Mouse (Mus musculus): ENCODE measurements around the gene Dlgap1. TPM values are rescaled to one million over a fixed set of nuclear protein-coding genes. Genes with fewer than 3 reads are reported as not detected.
"Not testable (repeated sequence)": the region's sequence is repeated elsewhere in the genome, so short reads cannot be mapped to it uniquely, and the experiment has no call there.

Gene Dlgap1
- polyA plus RNA-seq, 1 experiment from 2014 or later = 0.50 TPM

DNA sequence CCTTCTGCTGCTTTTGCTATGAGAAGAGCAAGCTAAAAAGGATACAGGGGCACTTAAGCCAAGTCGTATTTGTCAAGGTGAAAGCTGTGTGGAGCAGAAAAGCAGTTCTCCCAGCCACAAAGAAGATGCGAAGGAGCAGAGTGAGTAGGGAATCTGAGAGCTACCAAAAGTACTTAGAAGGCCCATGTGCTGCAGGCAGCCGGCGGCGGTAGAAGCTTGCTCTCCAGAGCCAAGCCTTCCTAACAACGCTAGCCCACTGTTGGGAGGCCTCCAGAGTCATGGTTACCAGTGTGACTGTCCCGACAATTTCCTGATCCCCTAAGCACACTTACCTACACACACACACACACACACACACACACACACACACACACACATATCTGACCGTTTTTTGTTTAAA is 614.2 kb downstream of the Dlgap1 start:
- Histone ChIP-seq H3K36me3 (no peaks in the 10 kb centered on the region), H3K9ac (no peak overlapping the region), H3K27me3 (no peaks in the 10 kb centered on the region), H3K4me1 (no peaks in the 10 kb centered on the region), H3K4me2 (no peak overlapping the region), H3K9me3 (no peaks in the 10 kb centered on the region), H3K27ac (no peak overlapping the region), H3K4me3 (no peak overlapping the region)
- ATAC-seq (ENCODE audit: borderline replicate concordance, extremely low read depth, low FRiP score, low TSS enrichment) = no peak
- 47% methylated on average over 8 of the region's 8 CpGs for WGBS

DNA sequence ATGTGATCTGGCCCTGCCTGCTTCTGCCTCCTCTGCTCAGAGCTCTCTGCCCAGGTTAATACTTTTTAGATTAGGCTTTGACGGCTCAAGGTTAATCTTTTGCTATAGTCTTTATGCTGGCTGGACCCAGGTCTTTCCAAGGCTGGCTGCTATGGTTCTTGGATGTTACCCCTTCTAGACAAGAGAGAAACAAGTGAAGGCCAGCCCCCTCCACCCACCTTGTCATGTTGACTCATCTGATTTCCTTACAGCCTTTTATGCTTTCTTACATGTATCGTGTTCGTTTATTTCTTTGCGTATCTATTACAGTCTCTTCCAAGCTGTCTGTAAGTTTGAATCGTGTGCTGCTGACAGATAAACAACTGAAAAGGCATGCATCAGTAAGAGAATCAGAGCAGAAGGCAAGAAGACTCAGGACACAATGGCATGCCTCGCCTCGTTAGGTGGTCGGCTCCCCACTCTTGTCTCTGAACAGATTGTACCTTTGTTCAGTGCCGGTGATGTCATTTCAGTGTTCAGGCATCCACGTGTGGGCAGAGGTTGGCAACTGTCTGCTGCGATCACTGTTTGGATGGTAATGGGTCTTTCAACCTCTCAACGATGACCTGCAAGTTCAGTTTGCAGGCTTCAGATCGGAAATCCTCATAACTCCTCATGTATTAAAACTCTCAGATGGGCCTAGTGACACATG is 618.0 kb downstream of the Dlgap1 start:
- no peaks in the 10 kb centered on the region for H3K4me1 ChIP-seq
- H3K36me3 ChIP-seq = no peaks in the 10 kb centered on the region
- no peak overlapping the region for H3K4me3 ChIP-seq
- 70% methylated on average over 13 of the region's 13 CpGs for WGBS
- H3K27me3 ChIP-seq = no peaks in the 10 kb centered on the region
- ATAC-seq (ENCODE audit: borderline replicate concordance, extremely low read depth, low FRiP score, low TSS enrichment) = no peak
- no peak overlapping the region for H3K4me2 ChIP-seq
- H3K27ac ChIP-seq = no peak overlapping the region
- H3K9me3 ChIP-seq = no peaks in the 10 kb centered on the region
- no peak overlapping the region for H3K9ac ChIP-seq

DNA sequence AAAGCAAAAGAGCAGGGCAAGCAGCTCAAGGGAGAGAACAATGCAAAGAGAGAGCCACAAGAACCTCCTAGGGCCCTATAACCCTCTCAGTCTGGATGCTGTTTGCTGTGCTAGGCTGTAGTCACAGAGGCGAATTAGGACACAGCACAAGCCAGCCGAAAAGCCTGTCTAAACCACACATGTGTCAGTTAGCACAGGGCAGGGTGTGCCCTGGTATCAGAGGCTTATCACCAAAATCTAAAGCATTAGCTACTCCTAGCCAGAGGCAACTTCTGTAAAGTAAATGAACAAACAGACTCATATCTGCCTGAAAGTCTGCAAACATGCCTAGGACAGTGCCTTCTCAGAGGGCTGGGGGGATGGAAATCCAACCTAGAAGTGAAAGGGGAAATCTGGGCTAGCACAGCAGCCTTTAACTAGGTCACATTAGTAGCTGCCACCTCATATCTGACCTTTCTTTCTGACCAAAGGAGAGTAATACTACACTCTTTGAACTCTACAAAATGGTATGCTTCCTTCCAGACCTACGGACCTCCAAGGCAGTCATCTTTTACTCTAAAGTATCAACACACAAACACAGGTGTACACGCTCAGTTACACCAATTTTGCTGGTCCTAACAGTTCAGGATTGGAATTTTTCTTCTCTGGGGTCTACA is 619.2 kb downstream of the Dlgap1 start:
- not testable (repeated sequence) for ATAC-seq (ENCODE audit: borderline replicate concordance, extremely low read depth, low FRiP score, low TSS enrichment); H3K9me3 ChIP-seq; H3K36me3 ChIP-seq; H3K27ac ChIP-seq; H3K4me2 ChIP-seq; H3K4me3 ChIP-seq; H3K9ac ChIP-seq; H3K27me3 ChIP-seq; H3K4me1 ChIP-seq
- 60% methylated on average over 2 of the region's 4 CpGs for WGBS

DNA sequence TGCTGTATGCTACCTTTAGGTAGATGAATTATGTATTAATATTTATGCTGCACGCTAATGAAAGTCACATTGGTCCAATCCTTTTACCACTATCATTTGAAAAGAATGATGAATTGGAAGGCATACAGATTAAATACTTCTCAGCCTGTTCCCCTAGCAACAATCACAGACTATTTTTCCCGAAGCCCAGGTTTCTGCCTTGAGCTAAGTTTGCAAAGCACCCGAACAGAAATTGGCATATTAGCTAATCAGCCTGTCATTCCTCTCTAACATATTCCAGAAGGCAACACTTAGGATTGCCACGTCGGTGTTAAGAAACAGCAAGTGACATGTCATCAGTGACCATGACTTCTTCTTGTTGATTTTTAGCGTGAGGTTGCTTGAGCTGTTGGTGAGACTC is 619.8 kb downstream of the Dlgap1 start:
- Histone ChIP-seq H3K9ac (no peak overlapping the region), H3K4me3 (no peak overlapping the region), H3K27me3 (no peaks in the 10 kb centered on the region), H3K9me3 (no peaks in the 10 kb centered on the region), H3K4me2 (no peak overlapping the region), H3K4me1 (no peaks in the 10 kb centered on the region), H3K27ac (no peak overlapping the region), H3K36me3 (no peaks in the 10 kb centered on the region)
- 66% methylated on average over 6 of the region's 6 CpGs for WGBS
- no peak for ATAC-seq (ENCODE audit: borderline replicate concordance, extremely low read depth, low FRiP score, low TSS enrichment)

DNA sequence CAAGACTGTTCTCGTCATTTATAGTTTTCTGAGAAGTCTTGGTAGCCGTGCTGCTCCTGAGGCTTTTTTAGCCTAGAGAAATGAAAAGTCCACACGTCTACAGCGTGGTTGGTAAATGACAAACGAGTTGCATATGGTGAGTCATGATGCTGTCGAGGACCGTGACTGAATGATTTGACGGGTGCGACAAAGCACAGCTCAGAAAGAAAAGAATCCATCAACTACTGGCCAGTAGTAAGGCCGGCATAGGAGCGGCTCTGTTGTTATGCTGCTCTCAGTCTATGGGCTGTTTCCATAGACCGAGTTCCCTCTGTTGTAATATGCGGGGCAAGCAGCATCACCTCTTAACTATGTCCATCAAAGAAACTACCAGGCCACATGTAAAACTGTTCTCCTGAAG is 620.3 kb downstream of the Dlgap1 start:
- no peak for ATAC-seq (ENCODE audit: borderline replicate concordance, extremely low read depth, low FRiP score, low TSS enrichment)

DNA sequence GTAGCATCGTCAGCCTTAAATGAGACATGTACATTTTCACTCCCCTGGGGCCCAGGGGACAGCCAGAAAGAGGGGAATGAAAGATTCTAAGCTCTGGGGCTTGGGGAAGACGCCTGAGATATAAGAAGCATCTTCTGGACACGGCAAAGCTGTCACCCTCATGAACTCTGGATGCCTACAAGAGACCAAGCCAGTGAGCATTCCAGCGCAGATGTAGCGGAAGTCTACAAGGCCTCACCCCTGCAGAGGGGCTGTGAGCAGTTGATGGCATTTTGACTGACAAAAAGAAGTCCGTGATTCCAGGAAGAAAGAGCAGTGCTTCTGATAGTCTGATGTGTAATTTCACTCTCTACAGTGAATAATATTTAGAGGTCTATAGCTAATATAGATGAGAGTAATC is 621.6 kb downstream of the Dlgap1 start:
- no peaks in the 10 kb centered on the region for H3K4me1 ChIP-seq
- WGBS = 63% methylated on average over 6 of the region's 6 CpGs
- no peak overlapping the region for H3K9ac ChIP-seq
- no peaks in the 10 kb centered on the region for H3K36me3 ChIP-seq
- H3K4me2 ChIP-seq = no peak overlapping the region
- no peaks in the 10 kb centered on the region for H3K9me3 ChIP-seq
- no peaks in the 10 kb centered on the region for H3K27me3 ChIP-seq
- H3K27ac ChIP-seq = no peak overlapping the region
- no peak for ATAC-seq (ENCODE audit: borderline replicate concordance, extremely low read depth, low FRiP score, low TSS enrichment)
- no peak overlapping the region for H3K4me3 ChIP-seq

More for the DNA sequence above, 620.3 kb downstream of the Dlgap1 start:
- no peaks in the 10 kb centered on the region for H3K9me3 ChIP-seq
- no peak overlapping the region for H3K4me3 ChIP-seq
- no peak overlapping the region for H3K4me2 ChIP-seq
- WGBS = 77% methylated on average over 13 of the region's 13 CpGs
- H3K9ac ChIP-seq = no peak overlapping the region
- no peaks in the 10 kb centered on the region for H3K4me1 ChIP-seq
- H3K27me3 ChIP-seq = no peaks in the 10 kb centered on the region
- H3K27ac ChIP-seq = no peak overlapping the region
- no peaks in the 10 kb centered on the region for H3K36me3 ChIP-seq

DNA sequence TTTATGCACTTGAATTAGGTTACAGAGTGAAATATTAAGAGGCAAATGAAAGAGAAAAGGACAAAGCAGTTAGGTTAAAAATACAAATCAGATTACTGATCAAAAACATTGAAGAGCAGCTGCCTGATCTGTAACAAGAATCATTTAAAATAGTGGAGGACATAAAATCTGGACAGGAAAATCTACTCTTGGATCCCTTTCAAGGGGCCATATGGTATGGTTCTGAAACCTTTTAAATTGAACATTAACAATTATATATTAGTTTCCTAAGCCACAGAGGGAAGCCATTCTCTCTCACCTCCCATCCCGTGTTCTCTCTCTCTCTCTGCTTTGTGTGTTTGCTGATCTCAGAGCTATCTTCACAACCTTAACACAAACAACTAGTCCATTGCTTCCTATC is 625.4 kb downstream of the Dlgap1 start:
- Histone ChIP-seq H3K4me3 (no peak overlapping the region), H3K4me2 (no peak overlapping the region), H3K9me3 (no peaks in the 10 kb centered on the region), H3K9ac (no peak overlapping the region), H3K27me3 (no peaks in the 10 kb centered on the region), H3K27ac (no peak overlapping the region), H3K36me3 (no peaks in the 10 kb centered on the region), H3K4me1 (no peaks in the 10 kb centered on the region)
- ATAC-seq (ENCODE audit: borderline replicate concordance, extremely low read depth, low FRiP score, low TSS enrichment) = no peak
- WGBS = 36% methylated on average over 1 of the region's 1 CpGs

DNA sequence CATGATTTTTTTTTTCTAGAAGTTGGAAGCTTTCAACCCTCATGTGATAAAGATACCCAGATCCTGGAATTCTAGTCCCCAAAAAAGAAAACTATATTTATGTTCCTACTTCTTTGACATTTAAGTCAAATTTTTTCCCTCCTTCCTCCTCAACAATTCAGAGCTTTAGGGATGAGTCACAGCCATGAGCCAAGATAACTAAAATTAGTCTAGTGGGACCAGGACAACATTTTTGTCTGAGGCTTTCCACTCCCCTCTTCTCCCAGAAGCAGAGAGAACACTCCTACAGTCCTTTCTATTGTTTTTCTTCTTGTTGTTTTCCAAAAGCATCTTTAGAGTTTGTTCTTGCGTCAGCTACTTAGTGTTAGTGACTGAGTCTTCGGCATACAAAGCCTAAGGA is 627.5 kb downstream of the Dlgap1 start:
- H3K9ac ChIP-seq = no peak overlapping the region
- no peak for ATAC-seq (ENCODE audit: borderline replicate concordance, extremely low read depth, low FRiP score, low TSS enrichment)
- no peaks in the 10 kb centered on the region for H3K36me3 ChIP-seq
- no peaks in the 10 kb centered on the region for H3K27me3 ChIP-seq
- WGBS = 90% methylated on average over 2 of the region's 2 CpGs
- H3K27ac ChIP-seq = no peak overlapping the region
- no peaks in the 10 kb centered on the region for H3K4me1 ChIP-seq
- no peak overlapping the region for H3K4me3 ChIP-seq
- no peaks in the 10 kb centered on the region for H3K9me3 ChIP-seq
- no peak overlapping the region for H3K4me2 ChIP-seq

DNA sequence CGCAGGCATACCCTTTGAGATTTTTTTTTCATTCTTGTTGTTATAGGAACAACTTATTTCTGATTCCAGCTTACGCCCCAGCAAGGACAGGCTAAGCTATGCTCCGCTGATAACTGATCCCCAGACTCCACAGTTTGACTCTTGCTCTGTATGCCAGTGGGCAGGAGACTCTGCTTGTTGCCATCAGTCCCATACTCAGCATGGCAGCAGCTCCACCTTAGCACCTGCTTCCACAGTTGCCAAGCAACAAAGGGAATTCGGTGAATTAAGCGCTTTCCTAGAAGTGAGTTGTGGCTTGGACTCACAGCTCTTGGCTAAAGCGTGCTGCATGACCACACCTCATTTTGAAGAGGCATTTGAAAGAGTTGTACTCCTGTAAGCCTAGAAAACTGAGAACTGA is 631.6 kb downstream of the Dlgap1 start:
- Histone ChIP-seq H3K4me3 (no peak overlapping the region), H3K27ac (no peak overlapping the region), H3K4me2 (no peak overlapping the region), H3K9me3 (no peaks in the 10 kb centered on the region), H3K9ac (no peak overlapping the region), H3K27me3 (no peaks in the 10 kb centered on the region), H3K4me1 (no peaks in the 10 kb centered on the region), H3K36me3 (no peaks in the 10 kb centered on the region)
- WGBS = 59% methylated on average over 6 of the region's 6 CpGs
- no peak for ATAC-seq (ENCODE audit: borderline replicate concordance, extremely low read depth, low FRiP score, low TSS enrichment)

DNA sequence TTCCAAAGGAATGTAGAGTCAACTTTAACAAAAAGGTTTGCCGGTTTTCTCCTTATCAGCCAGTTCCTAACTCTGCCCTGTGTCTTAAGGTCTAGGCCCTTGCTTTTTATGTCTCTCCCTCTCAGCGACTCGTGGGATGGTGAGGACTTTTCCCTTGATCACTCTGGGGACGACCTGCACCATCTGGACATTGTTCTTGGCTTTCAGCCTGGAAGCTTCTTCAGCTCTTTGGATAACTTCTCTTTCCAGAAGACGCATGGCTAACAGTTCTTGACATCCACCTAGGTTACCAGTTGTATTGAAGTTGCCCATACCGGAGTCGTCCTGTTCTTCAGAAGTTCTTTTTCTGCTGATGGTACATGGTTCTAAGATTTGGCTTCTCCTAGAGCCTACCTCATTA is 633.2 kb downstream of the Dlgap1 start:
- Histone ChIP-seq H3K9me3 (no peaks in the 10 kb centered on the region), H3K4me3 (no peak overlapping the region), H3K4me2 (no peak overlapping the region), H3K9ac (no peak overlapping the region), H3K4me1 (no peaks in the 10 kb centered on the region), H3K36me3 (no peaks in the 10 kb centered on the region), H3K27ac (no peak overlapping the region), H3K27me3 (no peaks in the 10 kb centered on the region)
- 74% methylated on average over 7 of the region's 7 CpGs for WGBS
- ATAC-seq (ENCODE audit: borderline replicate concordance, extremely low read depth, low FRiP score, low TSS enrichment) = no peak

DNA sequence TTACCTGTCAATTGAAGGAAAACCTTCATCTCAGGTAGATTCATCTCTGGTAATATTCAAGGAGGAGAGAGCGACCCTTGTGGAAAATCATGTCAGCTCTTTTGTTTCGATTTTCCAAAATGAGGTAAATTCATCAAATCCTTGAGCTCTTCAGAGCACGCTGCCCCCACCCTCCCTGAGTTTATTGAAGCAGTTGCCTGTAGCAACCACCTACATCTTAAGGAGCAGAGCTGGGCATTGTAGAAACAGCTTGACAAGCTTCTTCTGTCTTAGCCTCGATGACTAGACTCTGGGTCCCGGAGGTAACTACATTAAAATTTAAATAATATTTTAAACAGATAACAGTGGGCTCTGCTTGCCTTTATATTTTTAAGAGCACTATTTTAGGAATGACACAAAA is 636.8 kb downstream of the Dlgap1 start:
- Histone ChIP-seq H3K27me3 (no peaks in the 10 kb centered on the region), H3K27ac (no peak overlapping the region), H3K9ac (no peak overlapping the region), H3K4me3 (no peak overlapping the region), H3K36me3 (no peaks in the 10 kb centered on the region), H3K9me3 (no peaks in the 10 kb centered on the region), H3K4me1 (no peaks in the 10 kb centered on the region), H3K4me2 (no peak overlapping the region)
- 78% methylated on average over 5 of the region's 5 CpGs for WGBS
- ATAC-seq (ENCODE audit: borderline replicate concordance, extremely low read depth, low FRiP score, low TSS enrichment) = no peak

DNA sequence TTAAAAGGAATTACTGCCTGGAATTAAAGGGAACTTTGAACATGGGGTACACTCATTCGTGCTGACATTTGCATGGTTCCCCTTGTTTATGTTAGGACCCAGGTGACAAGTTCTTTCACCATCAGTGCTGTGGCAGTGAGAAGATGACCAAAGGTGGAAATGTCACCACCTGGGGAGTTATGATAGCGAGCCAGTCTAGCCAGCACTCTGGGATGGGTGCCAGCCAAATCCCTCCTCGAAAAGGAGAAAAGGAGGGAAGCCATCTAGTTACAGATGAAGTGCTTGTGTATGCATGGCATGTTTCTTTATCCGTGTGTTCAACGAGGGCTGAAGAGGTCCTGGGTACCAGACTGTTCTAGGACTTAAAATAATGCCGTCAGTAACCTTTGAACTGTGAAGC is 643.3 kb downstream of the Dlgap1 start:
- no peak for ATAC-seq (ENCODE audit: borderline replicate concordance, extremely low read depth, low FRiP score, low TSS enrichment)

More for the DNA sequence above, 643.3 kb downstream of the Dlgap1 start:
- no peaks in the 10 kb centered on the region for H3K27me3 ChIP-seq
- no peak overlapping the region for H3K4me2 ChIP-seq
- no peak overlapping the region for H3K27ac ChIP-seq
- no peak overlapping the region for H3K9ac ChIP-seq
- H3K9me3 ChIP-seq = no peaks in the 10 kb centered on the region
- 45% methylated on average over 6 of the region's 6 CpGs for WGBS
- no peaks in the 10 kb centered on the region for H3K36me3 ChIP-seq
- H3K4me3 ChIP-seq = no peak overlapping the region
- no peaks in the 10 kb centered on the region for H3K4me1 ChIP-seq

Measured in lung, embryonic 15.5 days (tissue).